Mouse (Mus musculus): ENCODE measurements around the gene Ptpn21. TPM values are rescaled to one million over a fixed set of nuclear protein-coding genes. Genes with fewer than 3 reads are reported as not detected.

Ptpn21 gene
- polyA plus RNA-seq, 1 experiment from 2014 or later: 3.7 TPM

- no peaks in the 10 kb centered on the region for H3K36me3 ChIP-seq (ENCODE audit: control insufficient read depth, insufficient read depth, low read length)
- no peaks in the 10 kb centered on the region for H3K27me3 ChIP-seq (replicated peaks; ENCODE audit: control insufficient read depth, insufficient read depth, low read length)
- H3K4me3 ChIP-seq (ENCODE audit: low read length): no peak overlapping the region
- WGBS: 17% methylated on average over 2 of the region's 2 CpGs
- H3K4me1 ChIP-seq (ENCODE audit: control insufficient read depth, insufficient read depth, low read depth, low read length): peaks cover 25% of the 10 kb centered on the region
- peak; percentile 10 for ATAC-seq
- no peak overlapping the region for H3K4me2 ChIP-seq (ENCODE audit: low read length)
- no peak overlapping the region for H3K9ac ChIP-seq (ENCODE audit: low read depth, low read length)
- no peaks in the 10 kb centered on the region for H3K9me3 ChIP-seq (ENCODE audit: control insufficient read depth, low read length)
- no peak overlapping the region for H3K27ac ChIP-seq (ENCODE audit: low read depth, low read length)
These were observed 8.9 kb upstream of the Ptpn21 start for GRCm38 (mm10) chr12:98746131-98746530.

GRCm38 (mm10) chr12:98745626-98746025 is 8.4 kb upstream of the Ptpn21 start:
- Histone ChIP-seq H3K27ac (ENCODE audit: low read depth, low read length) (no peak overlapping the region), H3K9ac (ENCODE audit: low read depth, low read length) (peak overlapping the region; percentile 22; the same call in 1 of the 2 replicates), H3K36me3 (ENCODE audit: control insufficient read depth, insufficient read depth, low read length) (no peaks in the 10 kb centered on the region), H3K4me3 (ENCODE audit: low read length) (no peak overlapping the region), H3K27me3 (replicated peaks; ENCODE audit: control insufficient read depth, insufficient read depth, low read length) (no peaks in the 10 kb centered on the region), H3K4me2 (ENCODE audit: low read length) (no peak overlapping the region), H3K4me1 (ENCODE audit: control insufficient read depth, insufficient read depth, low read depth, low read length) (peaks cover 25% of the 10 kb centered on the region), H3K9me3 (ENCODE audit: control insufficient read depth, low read length) (no peaks in the 10 kb centered on the region)
- WGBS: 77% methylated on average over 4 of the region's 4 CpGs
- ATAC-seq: no peak

- H3K27me3 ChIP-seq (replicated peaks; ENCODE audit: control insufficient read depth, insufficient read depth, low read length): 0 out of 2 replicates have a peak, but pooled peaks cover 2% of the 10 kb centered on the region
- no peak overlapping the region for H3K9ac ChIP-seq (ENCODE audit: low read depth, low read length)
- no peak overlapping the region for H3K4me3 ChIP-seq (ENCODE audit: low read length)
- H3K4me1 ChIP-seq (ENCODE audit: control insufficient read depth, insufficient read depth, low read depth, low read length): peaks cover 5% of the 10 kb centered on the region; the same call in 1 of the 2 replicates
- H3K27ac ChIP-seq (ENCODE audit: low read depth, low read length): no peak overlapping the region
- H3K36me3 ChIP-seq (ENCODE audit: control insufficient read depth, insufficient read depth, low read length): no peaks in the 10 kb centered on the region
- no peaks in the 10 kb centered on the region for H3K9me3 ChIP-seq (ENCODE audit: control insufficient read depth, low read length)
- ATAC-seq: peak; percentile 68
- WGBS: 45% methylated on average over 3 of the region's 3 CpGs
- H3K4me2 ChIP-seq (ENCODE audit: low read length): no peak overlapping the region
These were observed 3.9 kb upstream of the Ptpn21 start for GRCm38 (mm10) chr12:98741011-98741501.

GRCm38 (mm10) chr12:98737801-98738350 is 671 bp upstream of the Ptpn21 start:
- Histone ChIP-seq H3K27me3 (replicated peaks; ENCODE audit: control insufficient read depth, insufficient read depth, low read length) (0 out of 2 replicates have a peak, but pooled peaks cover 2% of the 10 kb centered on the region), H3K27ac (ENCODE audit: low read depth, low read length) (0 out of 2 replicates have a peak overlapping the region, but pooled peaks have one; percentile 11), H3K4me2 (ENCODE audit: low read length) (peak overlapping the region; percentile 96), H3K36me3 (ENCODE audit: control insufficient read depth, insufficient read depth, low read length) (no peaks in the 10 kb centered on the region), H3K4me1 (ENCODE audit: control insufficient read depth, insufficient read depth, low read depth, low read length) (peaks cover 15% of the 10 kb centered on the region), H3K9ac (ENCODE audit: low read depth, low read length) (peak overlapping the region; percentile 74), H3K4me3 (ENCODE audit: low read length) (peak overlapping the region; percentile 67), H3K9me3 (ENCODE audit: control insufficient read depth, low read length) (no peaks in the 10 kb centered on the region)
- ATAC-seq: no peak
- 14% methylated on average over 7 of the region's 7 CpGs for WGBS

GRCm38 (mm10) chr12:98734880-98735801 is 2.1 kb downstream of the Ptpn21 start:
- WGBS: 12% methylated on average over 22 of the region's 22 CpGs

GRCm38 (mm10) chr12:98734246-98734879 is 2.8 kb downstream of the Ptpn21 start:
- Histone ChIP-seq H3K9ac (ENCODE audit: low read depth, low read length) (peak overlapping the region; percentile 81), H3K4me1 (ENCODE audit: control insufficient read depth, insufficient read depth, low read depth, low read length) (peaks cover 20% of the 10 kb centered on the region), H3K27me3 (replicated peaks; ENCODE audit: control insufficient read depth, insufficient read depth, low read length) (0 out of 2 replicates have a peak, but pooled peaks cover 2% of the 10 kb centered on the region), H3K36me3 (ENCODE audit: control insufficient read depth, insufficient read depth, low read length) (no peaks in the 10 kb centered on the region), H3K27ac (ENCODE audit: low read depth, low read length) (peak overlapping the region; percentile 75), H3K4me3 (ENCODE audit: low read length) (peak overlapping the region; percentile 77), H3K4me2 (ENCODE audit: low read length) (peak overlapping the region; percentile 73), H3K9me3 (ENCODE audit: control insufficient read depth, low read length) (no peaks in the 10 kb centered on the region)
- WGBS: under 1% methylated on average over 30 of the region's 30 CpGs
- ATAC-seq: peak; percentile 93

More at GRCm38 (mm10) chr12:98734880-98735801, 2.1 kb downstream of the Ptpn21 start:
- 0 out of 2 replicates have a peak overlapping the region, but pooled peaks have one; percentile 4 for H3K27ac ChIP-seq (ENCODE audit: low read depth, low read length)
- peak overlapping the region; percentile 73 for H3K4me2 ChIP-seq (ENCODE audit: low read length)
- 0 out of 2 replicates have a peak, but pooled peaks cover 2% of the 10 kb centered on the region for H3K27me3 ChIP-seq (replicated peaks; ENCODE audit: control insufficient read depth, insufficient read depth, low read length)
- ATAC-seq: peak; percentile 45
- peaks cover 20% of the 10 kb centered on the region for H3K4me1 ChIP-seq (ENCODE audit: control insufficient read depth, insufficient read depth, low read depth, low read length)
- no peaks in the 10 kb centered on the region for H3K36me3 ChIP-seq (ENCODE audit: control insufficient read depth, insufficient read depth, low read length)
- H3K9me3 ChIP-seq (ENCODE audit: control insufficient read depth, low read length): no peaks in the 10 kb centered on the region
- peak overlapping the region; percentile 77 for H3K4me3 ChIP-seq (ENCODE audit: low read length)
- H3K9ac ChIP-seq (ENCODE audit: low read depth, low read length): peak overlapping the region; percentile 81

GRCm38 (mm10) chr12:98733776-98734175 is 3.4 kb downstream of the Ptpn21 start:
- Histone ChIP-seq H3K27me3 (replicated peaks; ENCODE audit: control insufficient read depth, insufficient read depth, low read length) (0 out of 2 replicates have a peak, but pooled peaks cover 2% of the 10 kb centered on the region), H3K4me1 (ENCODE audit: control insufficient read depth, insufficient read depth, low read depth, low read length) (peaks cover 20% of the 10 kb centered on the region), H3K4me3 (ENCODE audit: low read length) (peak overlapping the region; percentile 77), H3K9ac (ENCODE audit: low read depth, low read length) (peak overlapping the region; percentile 81), H3K27ac (ENCODE audit: low read depth, low read length) (no peak overlapping the region; the same call in 1 of the 2 replicates), H3K4me2 (ENCODE audit: low read length) (peak overlapping the region; percentile 73), H3K9me3 (ENCODE audit: control insufficient read depth, low read length) (no peaks in the 10 kb centered on the region), H3K36me3 (ENCODE audit: control insufficient read depth, insufficient read depth, low read length) (no peaks in the 10 kb centered on the region)
- 11% methylated on average over 12 of the region's 12 CpGs for WGBS
- ATAC-seq: no peak; the same call in 1 of the 2 replicates

- no peak for ATAC-seq
- WGBS: 70% methylated on average over 3 of the region's 3 CpGs
- Histone ChIP-seq H3K27me3 (replicated peaks; ENCODE audit: control insufficient read depth, insufficient read depth, low read length) (no peaks in the 10 kb centered on the region), H3K4me1 (ENCODE audit: control insufficient read depth, insufficient read depth, low read depth, low read length) (peaks cover 20% of the 10 kb centered on the region), H3K36me3 (ENCODE audit: control insufficient read depth, insufficient read depth, low read length) (no peaks in the 10 kb centered on the region), H3K9ac (ENCODE audit: low read depth, low read length) (peak overlapping the region; percentile 81), H3K27ac (ENCODE audit: low read depth, low read length) (no peak overlapping the region), H3K4me2 (ENCODE audit: low read length) (peak overlapping the region; percentile 73), H3K4me3 (ENCODE audit: low read length) (peak overlapping the region; percentile 77), H3K9me3 (ENCODE audit: control insufficient read depth, low read length) (no peaks in the 10 kb centered on the region)
These were observed 4.0 kb downstream of the Ptpn21 start for GRCm38 (mm10) chr12:98733165-98733564.
